Mouse (Mus musculus): Measurements from ENCODE around the gene Lrmda. TPM values are rescaled to one million over a fixed set of nuclear protein-coding genes. Genes with fewer than 3 reads are reported as not detected.

Gene Lrmda
- polyA plus RNA-seq, 1 experiment from 2014 or later = 1.2 TPM

- ATAC-seq (ENCODE audit: insufficient number of reproducible peaks, insufficient read depth, low FRiP score, low TSS enrichment, low read depth) = no peak
- Histone ChIP-seq H3K4me2 (no peak overlapping the region), H3K27me3 (no peaks in the 10 kb centered on the region), H3K9ac (no peak overlapping the region), H3K4me3 (no peak overlapping the region), H3K27ac (no peak overlapping the region), H3K36me3 (no peaks in the 10 kb centered on the region), H3K9me3 (no peaks in the 10 kb centered on the region), H3K4me1 (peaks cover 20% of the 10 kb centered on the region)
- 77% methylated on average over 9 of the region's 9 CpGs for WGBS
Measured at GRCm38 (mm10) chr14:22707958-22708701, 688.6 kb downstream of the Lrmda start.

- 30% methylated on average over 6 of the region's 6 CpGs for WGBS
Measured at GRCm38 (mm10) chr14:22710071-22710661, 690.7 kb downstream of the Lrmda start.

GRCm38 (mm10) chr14:22712388-22712787 is 692.9 kb downstream of the Lrmda start:
- no peaks in the 10 kb centered on the region for H3K9me3 ChIP-seq
- H3K4me3 ChIP-seq = no peak overlapping the region
- no peak overlapping the region for H3K9ac ChIP-seq
- no peaks in the 10 kb centered on the region for H3K36me3 ChIP-seq
- ATAC-seq (ENCODE audit: insufficient number of reproducible peaks, insufficient read depth, low FRiP score, low TSS enrichment, low read depth) = no peak
- H3K4me2 ChIP-seq = no peak overlapping the region
- no peak overlapping the region for H3K27ac ChIP-seq
- no peaks in the 10 kb centered on the region for H3K27me3 ChIP-seq
- H3K4me1 ChIP-seq = peaks cover 16% of the 10 kb centered on the region

More at GRCm38 (mm10) chr14:22710071-22710661, 690.7 kb downstream of the Lrmda start:
- no peak overlapping the region for H3K4me2 ChIP-seq
- H3K4me3 ChIP-seq = no peak overlapping the region
- ATAC-seq (ENCODE audit: insufficient number of reproducible peaks, insufficient read depth, low FRiP score, low TSS enrichment, low read depth) = no peak
- H3K4me1 ChIP-seq = peaks cover 20% of the 10 kb centered on the region
- H3K9me3 ChIP-seq = no peaks in the 10 kb centered on the region
- no peak overlapping the region for H3K9ac ChIP-seq
- no peak overlapping the region for H3K27ac ChIP-seq
- no peaks in the 10 kb centered on the region for H3K27me3 ChIP-seq
- H3K36me3 ChIP-seq = no peaks in the 10 kb centered on the region

GRCm38 (mm10) chr14:22715581-22716378 is 696.3 kb downstream of the Lrmda start:
- no peak overlapping the region for H3K4me3 ChIP-seq
- H3K36me3 ChIP-seq = no peaks in the 10 kb centered on the region
- 84% methylated on average over 6 of the region's 6 CpGs for WGBS
- no peak overlapping the region for H3K4me2 ChIP-seq
- H3K4me1 ChIP-seq = peaks cover 6% of the 10 kb centered on the region; the same call in 1 of the 2 replicates
- no peak overlapping the region for H3K27ac ChIP-seq
- no peaks in the 10 kb centered on the region for H3K27me3 ChIP-seq
- H3K9ac ChIP-seq = no peak overlapping the region
- no peaks in the 10 kb centered on the region for H3K9me3 ChIP-seq
- no peak for ATAC-seq (ENCODE audit: insufficient number of reproducible peaks, insufficient read depth, low FRiP score, low TSS enrichment, low read depth)

GRCm38 (mm10) chr14:22719968-22720367 is 700.5 kb downstream of the Lrmda start:
- no peak for ATAC-seq (ENCODE audit: insufficient number of reproducible peaks, insufficient read depth, low FRiP score, low TSS enrichment, low read depth)
- Histone ChIP-seq H3K27ac (no peak overlapping the region), H3K9ac (no peak overlapping the region), H3K36me3 (no peaks in the 10 kb centered on the region), H3K4me2 (no peak overlapping the region), H3K4me1 (peaks cover 12% of the 10 kb centered on the region), H3K4me3 (no peak overlapping the region), H3K9me3 (no peaks in the 10 kb centered on the region), H3K27me3 (no peaks in the 10 kb centered on the region)
- WGBS = 88% methylated on average over 1 of the region's 1 CpGs

- 12% methylated on average over 5 of the region's 5 CpGs for WGBS
Measured at GRCm38 (mm10) chr14:22721845-22722244, 702.3 kb downstream of the Lrmda start.

GRCm38 (mm10) chr14:22727548-22727947 is 708.0 kb downstream of the Lrmda start:
- H3K4me2 ChIP-seq = no peak overlapping the region
- no peak for ATAC-seq (ENCODE audit: insufficient number of reproducible peaks, insufficient read depth, low FRiP score, low TSS enrichment, low read depth)
- H3K9me3 ChIP-seq = no peaks in the 10 kb centered on the region
- no peak overlapping the region for H3K9ac ChIP-seq
- no peaks in the 10 kb centered on the region for H3K36me3 ChIP-seq
- no peak overlapping the region for H3K27ac ChIP-seq
- H3K27me3 ChIP-seq = no peaks in the 10 kb centered on the region
- H3K4me1 ChIP-seq = no peaks in the 10 kb centered on the region
- WGBS = 81% methylated on average over 2 of the region's 2 CpGs
- no peak overlapping the region for H3K4me3 ChIP-seq

More at GRCm38 (mm10) chr14:22721845-22722244, 702.3 kb downstream of the Lrmda start:
- Histone ChIP-seq H3K9me3 (no peaks in the 10 kb centered on the region), H3K27ac (peak overlapping the region; percentile 44; the same call in 1 of the 2 replicates), H3K4me2 (peak overlapping the region; percentile 20; the same call in 1 of the 2 replicates), H3K36me3 (no peaks in the 10 kb centered on the region), H3K4me3 (no peak overlapping the region), H3K9ac (no peak overlapping the region), H3K27me3 (no peaks in the 10 kb centered on the region), H3K4me1 (peaks cover 12% of the 10 kb centered on the region)
- ATAC-seq (ENCODE audit: insufficient number of reproducible peaks, insufficient read depth, low FRiP score, low TSS enrichment, low read depth) = no peak

- no peak overlapping the region for H3K9ac ChIP-seq
- H3K27me3 ChIP-seq = no peaks in the 10 kb centered on the region
- WGBS = 72% methylated on average over 8 of the region's 8 CpGs
- H3K36me3 ChIP-seq = no peaks in the 10 kb centered on the region
- H3K4me2 ChIP-seq = no peak overlapping the region
- H3K27ac ChIP-seq = no peak overlapping the region
- no peaks in the 10 kb centered on the region for H3K4me1 ChIP-seq
- no peaks in the 10 kb centered on the region for H3K9me3 ChIP-seq
- no peak overlapping the region for H3K4me3 ChIP-seq
- no peak for ATAC-seq (ENCODE audit: insufficient number of reproducible peaks, insufficient read depth, low FRiP score, low TSS enrichment, low read depth)
Measured at GRCm38 (mm10) chr14:22728611-22729223, 709.2 kb downstream of the Lrmda start.

GRCm38 (mm10) chr14:22738603-22739002 is 719.1 kb downstream of the Lrmda start:
- Histone ChIP-seq H3K9ac (no peak overlapping the region), H3K4me3 (no peak overlapping the region), H3K9me3 (no peaks in the 10 kb centered on the region), H3K4me2 (0 out of 2 replicates have a peak overlapping the region, but pooled peaks have one; percentile 12), H3K4me1 (0 out of 2 replicates have a peak, but pooled peaks cover 5% of the 10 kb centered on the region), H3K27ac (no peak overlapping the region), H3K27me3 (no peaks in the 10 kb centered on the region), H3K36me3 (no peaks in the 10 kb centered on the region)
- 56% methylated on average over 11 of the region's 11 CpGs for WGBS
- ATAC-seq (ENCODE audit: insufficient number of reproducible peaks, insufficient read depth, low FRiP score, low TSS enrichment, low read depth) = no peak

- H3K4me3 ChIP-seq = no peak overlapping the region
- ATAC-seq (ENCODE audit: insufficient number of reproducible peaks, insufficient read depth, low FRiP score, low TSS enrichment, low read depth) = no peak
- H3K36me3 ChIP-seq = no peaks in the 10 kb centered on the region
- H3K9ac ChIP-seq = no peak overlapping the region
- H3K27ac ChIP-seq = no peak overlapping the region
- H3K4me2 ChIP-seq = no peak overlapping the region
- H3K4me1 ChIP-seq = peaks cover 17% of the 10 kb centered on the region
- no peaks in the 10 kb centered on the region for H3K27me3 ChIP-seq
- H3K9me3 ChIP-seq = no peaks in the 10 kb centered on the region
Measured at GRCm38 (mm10) chr14:22742527-22742926, 723.0 kb downstream of the Lrmda start.

GRCm38 (mm10) chr14:22743264-22743663 is 723.8 kb downstream of the Lrmda start:
- Histone ChIP-seq H3K9me3 (no peaks in the 10 kb centered on the region), H3K27me3 (no peaks in the 10 kb centered on the region), H3K4me2 (no peak overlapping the region), H3K36me3 (no peaks in the 10 kb centered on the region), H3K9ac (no peak overlapping the region), H3K4me1 (peaks cover 17% of the 10 kb centered on the region), H3K4me3 (no peak overlapping the region), H3K27ac (no peak overlapping the region)
- no peak for ATAC-seq (ENCODE audit: insufficient number of reproducible peaks, insufficient read depth, low FRiP score, low TSS enrichment, low read depth)
- 83% methylated on average over 4 of the region's 4 CpGs for WGBS

All from embryonic facial prominence, embryonic 13.5 days (tissue).